Mouse (Mus musculus) kidney, adult 11 months (tissue): ENCODE measurements at regions not wholly inside any gene's neighbourhood (a gene's known extent, or its start where the extent isn't known, plus 50 kb on each side); places are given as distances from the start of the nearest gene placed in this dataset.

ENCODE experiments used
- DNase-seq: peaks from one replicate; pipeline ENCODE4 v3.0.0; 2022

DNA sequence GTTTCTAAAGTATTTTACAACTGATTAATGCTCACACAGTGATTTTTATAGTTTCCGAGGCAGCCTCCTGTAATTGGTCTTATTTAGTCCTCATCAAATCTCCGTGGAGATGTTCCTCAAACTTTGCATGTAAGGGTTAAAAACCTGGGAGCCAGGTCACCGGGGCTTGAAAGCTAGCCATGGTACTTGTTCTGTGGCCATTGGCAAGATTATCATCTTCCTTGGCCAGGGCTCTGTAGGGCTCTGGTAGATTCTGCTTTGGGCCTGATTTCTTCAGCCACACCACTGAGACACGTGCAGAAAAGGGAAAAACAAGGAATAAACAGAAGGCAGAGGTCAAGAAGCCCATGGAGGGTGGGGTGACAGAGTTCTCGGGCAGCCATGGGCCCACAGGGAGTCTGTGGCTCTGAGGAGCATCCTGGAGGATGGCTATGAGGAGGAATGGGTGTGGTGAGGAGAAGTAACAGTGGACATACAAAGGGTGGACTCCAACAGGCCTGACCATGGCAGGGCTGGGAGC is 50.7 kb upstream of the Eps8l3 start:
- no peak for DNase-seq

GRCm38 (mm10) chr3:107825468-107825867 is 51.6 kb upstream of the Eps8l3 start:
- DNase-seq, result no peak

- DNase-seq, result no peak
Observed at GRCm38 (mm10) chr3:107824378-107824777, 52.7 kb upstream of the Eps8l3 start.

- no peak for DNase-seq
Observed at GRCm38 (mm10) chr3:107823655-107824266, 53.3 kb upstream of the Eps8l3 start.

DNA sequence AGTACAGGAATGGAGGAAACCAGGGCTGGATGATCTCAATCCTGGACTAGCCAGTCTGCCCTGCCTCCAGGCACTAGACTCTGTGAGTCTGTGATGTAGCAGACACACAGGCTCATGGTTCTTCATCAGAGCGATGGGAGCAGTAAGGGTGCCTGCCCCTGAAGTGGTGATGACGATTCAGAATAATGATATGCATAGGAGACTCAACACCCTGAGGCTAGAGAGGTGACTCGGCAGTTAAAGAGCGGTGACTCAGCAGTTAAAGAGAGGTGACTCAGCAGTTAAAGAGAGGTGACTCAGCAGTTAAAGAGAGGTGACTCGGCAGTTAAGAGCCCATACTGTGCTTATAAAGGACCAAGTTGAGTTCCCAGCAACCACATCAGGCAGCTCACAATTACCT is 53.9 kb upstream of the Eps8l3 start:
- no peak for DNase-seq

GRCm38 (mm10) chr3:107822499-107822898 is 54.5 kb upstream of the Eps8l3 start:
- DNase-seq, result no peak

GRCm38 (mm10) chr3:107821952-107822351 is 55.1 kb upstream of the Eps8l3 start:
- DNase-seq, result no peak

DNA sequence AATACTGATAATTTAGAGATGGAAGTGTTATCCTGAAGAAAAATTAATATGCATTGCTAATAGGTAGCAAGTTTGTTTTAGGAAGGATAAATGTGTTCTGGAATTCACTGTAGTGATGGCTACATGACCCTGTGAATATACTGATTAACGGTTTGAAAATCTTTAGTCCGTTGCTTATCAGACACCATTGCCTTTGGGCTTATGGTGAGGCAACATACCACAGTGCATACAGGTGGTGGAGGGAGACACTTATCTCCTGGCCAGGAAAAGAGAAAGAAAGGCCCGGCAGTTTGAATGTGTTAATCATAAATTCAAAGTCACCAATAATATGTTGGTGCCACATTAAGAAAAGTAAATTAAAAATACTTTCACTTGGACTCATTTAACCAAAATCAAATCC is 57.4 kb upstream of the Eps8l3 start:
- DNase-seq, result no peak

GRCm38 (mm10) chr3:107818616-107819495 is 58.2 kb upstream of the Eps8l3 start:
- no peak for DNase-seq

- peak; percentile 23 for DNase-seq
Observed at GRCm38 (mm10) chr3:107816031-107816430, 55.8 kb upstream of the Csf1 start.

GRCm38 (mm10) chr3:107814280-107814679 is 54.0 kb upstream of the Csf1 start:
- no peak for DNase-seq

GRCm38 (mm10) chr3:107812885-107813284 is 52.6 kb upstream of the Csf1 start:
- DNase-seq, result no peak

DNA sequence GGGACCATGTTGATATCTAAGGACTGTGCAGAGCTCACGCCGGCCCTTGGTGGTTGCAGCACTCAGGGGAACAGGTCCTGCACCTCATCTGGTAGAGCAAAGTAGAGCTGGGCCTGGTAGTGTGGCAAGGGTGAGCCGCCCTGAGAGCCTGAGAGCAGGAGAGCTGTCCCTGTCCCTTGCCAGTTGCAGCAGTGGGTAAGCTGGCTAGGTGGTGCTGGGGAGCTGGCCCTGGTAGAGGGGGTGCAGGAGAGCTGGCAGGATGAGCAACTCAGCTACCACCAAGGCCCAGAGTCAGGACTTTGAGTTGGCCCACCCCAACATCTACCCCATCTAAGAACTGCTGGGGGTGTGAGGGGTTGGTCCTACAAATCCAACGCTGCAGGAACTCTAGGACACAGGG is 52.1 kb upstream of the Csf1 start:
- no peak for DNase-seq

DNA sequence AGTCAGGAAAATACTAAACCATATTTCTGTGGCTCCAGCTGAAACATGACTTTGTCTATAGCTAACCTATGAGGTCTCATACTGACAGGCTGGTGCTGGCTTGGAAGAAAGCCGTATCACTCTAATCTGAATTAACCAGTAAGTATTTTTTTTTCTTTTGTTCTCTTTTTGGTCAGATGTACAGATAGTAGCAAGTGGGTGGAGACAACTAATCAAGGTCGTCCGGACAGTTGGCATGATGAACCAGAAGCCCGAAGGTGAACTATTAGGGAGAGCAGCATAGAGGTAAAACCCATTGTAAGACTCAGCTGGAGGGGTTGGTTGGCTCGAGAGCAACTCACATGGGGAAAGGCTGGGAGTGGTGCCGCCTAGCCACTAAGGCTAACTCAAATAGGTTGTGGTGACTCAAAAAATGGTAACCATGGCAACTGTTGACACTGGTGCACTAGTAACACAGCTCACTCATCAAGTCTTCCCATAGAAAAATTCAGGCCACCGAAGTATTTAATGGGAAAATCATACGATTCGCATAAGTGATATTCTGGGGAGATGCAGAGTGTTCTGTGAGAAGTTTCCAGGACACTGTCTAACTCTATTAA is 50.3 kb upstream of the Csf1 start:
- no peak for DNase-seq
